Mouse (Mus musculus) liver, embryonic 14.5 days (tissue): ENCODE measurements around the gene Atg13.

Source experiments
- CTCF ChIP-seq: IDR thresholded peaks from 2 replicates; pipeline ENCODE4 v1.5.1; 2016; ENCODE audit warnings: antibody characterized with exemption, low read depth, control low read depth
- EP300 ChIP-seq: IDR thresholded peaks from 2 replicates; pipeline ENCODE4 v1.6.1; 2016; ENCODE audit warnings: antibody characterized with exemption, low read depth

- no peak for TF ChIP-seq CTCF
- no peak for TF ChIP-seq EP300
Observed at GRCm38 (mm10) chr2:91744686-91745085, 34.3 kb upstream of the Atg13 start.
